Mouse (Mus musculus): ENCODE data around the gene Ccr3. TPM values are rescaled to one million over a fixed set of nuclear protein-coding genes. Genes with fewer than 3 reads are reported as not detected.
"Not testable (repeated sequence)": the region's sequence is repeated elsewhere in the genome, so short reads cannot be mapped to it uniquely, and the experiment has no call there.

Gene Ccr3
- 1.6 to 124 TPM (median 118 TPM) in 3 replicates for total RNA-seq (2017)

- no peak for ATAC-seq (replicated peaks; ENCODE audit: insufficient number of reproducible peaks, low FRiP score, low TSS enrichment, poor library complexity, severe bottlenecking)
These were observed at the start of gene Ccr3 for GRCm38 (mm10) chr9:124021672-124022071. Gene Ccr3 (plus strand): TSS chr9:124021972.

- no peak for ATAC-seq (replicated peaks; ENCODE audit: insufficient number of reproducible peaks, low FRiP score, low TSS enrichment, poor library complexity, severe bottlenecking)
These were observed 46.1 kb upstream of the Ccr3 start for GRCm38 (mm10) chr9:123975630-123976029.

GRCm38 (mm10) chr9:123976876-123977663 is 44.7 kb upstream of the Ccr3 start:
- ATAC-seq (replicated peaks; ENCODE audit: insufficient number of reproducible peaks, low FRiP score, low TSS enrichment, poor library complexity, severe bottlenecking), result no peak; the same call in 1 of the 2 replicates

GRCm38 (mm10) chr9:123978308-123978707 is 43.5 kb upstream of the Ccr3 start, which contains the start of gene Ccr1l1:
Gene Ccr1l1 (minus strand): TSS chr9:123978408.
- ATAC-seq (replicated peaks; ENCODE audit: insufficient number of reproducible peaks, low FRiP score, low TSS enrichment, poor library complexity, severe bottlenecking), result no peak

GRCm38 (mm10) chr9:123980858-123981475 is 40.8 kb upstream of the Ccr3 start:
- ATAC-seq (replicated peaks; ENCODE audit: insufficient number of reproducible peaks, low FRiP score, low TSS enrichment, poor library complexity, severe bottlenecking), result not testable (repeated sequence)

GRCm38 (mm10) chr9:123981909-123982308 is 39.9 kb upstream of the Ccr3 start:
- ATAC-seq (replicated peaks; ENCODE audit: insufficient number of reproducible peaks, low FRiP score, low TSS enrichment, poor library complexity, severe bottlenecking), result no peak

GRCm38 (mm10) chr9:123982720-123983119 is 39.1 kb upstream of the Ccr3 start:
- ATAC-seq (replicated peaks; ENCODE audit: insufficient number of reproducible peaks, low FRiP score, low TSS enrichment, poor library complexity, severe bottlenecking), result no peak

GRCm38 (mm10) chr9:123984943-123985342 is 36.8 kb upstream of the Ccr3 start:
- ATAC-seq (replicated peaks; ENCODE audit: insufficient number of reproducible peaks, low FRiP score, low TSS enrichment, poor library complexity, severe bottlenecking), result no peak

- peak; percentile 93 for ATAC-seq (replicated peaks; ENCODE audit: insufficient number of reproducible peaks, low FRiP score, low TSS enrichment, poor library complexity, severe bottlenecking)
These were observed 35.6 kb upstream of the Ccr3 start for GRCm38 (mm10) chr9:123986217-123986616.

GRCm38 (mm10) chr9:123989671-123990070 is 32.1 kb upstream of the Ccr3 start:
- ATAC-seq (replicated peaks; ENCODE audit: insufficient number of reproducible peaks, low FRiP score, low TSS enrichment, poor library complexity, severe bottlenecking), result no peak

GRCm38 (mm10) chr9:123991312-123991906 is 30.4 kb upstream of the Ccr3 start:
- peak; percentile 59 for ATAC-seq (replicated peaks; ENCODE audit: insufficient number of reproducible peaks, low FRiP score, low TSS enrichment, poor library complexity, severe bottlenecking)

- ATAC-seq (replicated peaks; ENCODE audit: insufficient number of reproducible peaks, low FRiP score, low TSS enrichment, poor library complexity, severe bottlenecking), result no peak
These were observed 24.1 kb upstream of the Ccr3 start for GRCm38 (mm10) chr9:123997719-123998118.

- no peak; the same call in 1 of the 2 replicates for ATAC-seq (replicated peaks; ENCODE audit: insufficient number of reproducible peaks, low FRiP score, low TSS enrichment, poor library complexity, severe bottlenecking)
These were observed 22.0 kb upstream of the Ccr3 start for GRCm38 (mm10) chr9:123999784-124000183.

- ATAC-seq (replicated peaks; ENCODE audit: insufficient number of reproducible peaks, low FRiP score, low TSS enrichment, poor library complexity, severe bottlenecking), result peak; percentile 71
These were observed 9.1 kb upstream of the Ccr3 start for GRCm38 (mm10) chr9:124012691-124013090.

GRCm38 (mm10) chr9:124013270-124013669 is 8.5 kb upstream of the Ccr3 start:
- ATAC-seq (replicated peaks; ENCODE audit: insufficient number of reproducible peaks, low FRiP score, low TSS enrichment, poor library complexity, severe bottlenecking), result 0 out of 2 replicates have a peak, but pooled peaks have one; percentile 56

GRCm38 (mm10) chr9:124014985-124015652 is 6.7 kb upstream of the Ccr3 start:
- no peak for ATAC-seq (replicated peaks; ENCODE audit: insufficient number of reproducible peaks, low FRiP score, low TSS enrichment, poor library complexity, severe bottlenecking)

GRCm38 (mm10) chr9:124016048-124016447 is 5.7 kb upstream of the Ccr3 start:
- ATAC-seq (replicated peaks; ENCODE audit: insufficient number of reproducible peaks, low FRiP score, low TSS enrichment, poor library complexity, severe bottlenecking), result no peak

- ATAC-seq (replicated peaks; ENCODE audit: insufficient number of reproducible peaks, low FRiP score, low TSS enrichment, poor library complexity, severe bottlenecking), result peak; percentile 80
These were observed 1.9 kb upstream of the Ccr3 start for GRCm38 (mm10) chr9:124019887-124020286.

GRCm38 (mm10) chr9:124033345-124033744 is 11.6 kb downstream of the Ccr3 start:
- 0 out of 2 replicates have a peak, but pooled peaks have one; percentile 53 for ATAC-seq (replicated peaks; ENCODE audit: insufficient number of reproducible peaks, low FRiP score, low TSS enrichment, poor library complexity, severe bottlenecking)
